Mouse (Mus musculus): ENCODE measurements at regions not wholly inside any gene's neighbourhood (a gene's known extent, or its start where the extent isn't known, plus 50 kb on each side); places are given as distances from the start of the nearest gene placed in this dataset.

DNA sequence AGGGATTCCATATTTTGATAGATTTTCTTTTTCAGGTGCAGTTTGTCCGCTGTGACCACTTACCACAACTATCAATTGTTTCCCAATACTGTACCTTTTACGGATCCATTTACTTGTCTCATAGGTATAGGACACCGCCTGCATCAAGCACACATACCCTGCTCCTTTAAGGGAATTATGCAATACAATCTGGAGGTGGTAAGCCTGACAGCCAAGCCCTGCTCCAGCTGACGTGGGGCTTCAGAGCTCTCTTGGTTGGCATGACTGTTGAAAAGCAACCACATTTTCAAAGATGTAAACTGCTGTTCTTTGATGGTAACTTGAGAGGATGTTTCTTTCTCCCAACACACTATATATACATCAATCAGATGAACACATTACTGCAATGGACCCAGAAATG is 288.2 kb downstream of the Lrig3 start:
- DNase-seq (ENCODE audit: low read depth, low spot score) = no peak
- Histone ChIP-seq H3K36me3 (ENCODE audit: control insufficient read depth, insufficient read depth, low read length, poor library complexity, severe bottlenecking) (no peaks in the 10 kb centered on the region), H3K27me3 (ENCODE audit: control insufficient read depth, insufficient read depth, low read length, poor library complexity, severe bottlenecking) (no peaks in the 10 kb centered on the region)

GRCm38 (mm10) chr10:126249176-126249575 is 283.2 kb downstream of the Lrig3 start:
- Histone ChIP-seq H3K27me3 (ENCODE audit: control insufficient read depth, insufficient read depth, low read length, poor library complexity, severe bottlenecking) (no peaks in the 10 kb centered on the region), H3K36me3 (ENCODE audit: control insufficient read depth, insufficient read depth, low read length, poor library complexity, severe bottlenecking) (no peaks in the 10 kb centered on the region)
- DNase-seq (ENCODE audit: low read depth, low spot score) = no peak

DNA sequence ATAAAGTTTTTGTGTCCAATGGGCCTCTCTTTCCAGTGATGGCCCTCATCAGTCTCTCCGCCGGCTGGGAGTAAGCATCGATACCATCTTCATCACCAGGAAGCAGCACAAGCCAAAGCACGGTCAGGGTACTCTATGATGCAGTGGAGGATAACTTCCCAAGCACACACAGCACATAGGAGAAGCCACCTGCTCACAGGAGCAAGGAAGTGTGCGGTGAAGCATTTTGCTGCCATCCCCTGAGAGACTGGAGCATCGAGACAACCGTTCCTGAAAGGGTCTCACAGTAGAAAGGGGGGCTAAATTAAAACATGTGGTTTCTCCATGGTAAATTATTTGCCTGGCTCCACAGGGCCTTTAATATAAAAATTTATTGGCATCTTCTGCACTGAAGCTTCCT is 277.1 kb downstream of the Lrig3 start:
- no peak for DNase-seq (ENCODE audit: low read depth, low spot score)
- Histone ChIP-seq H3K36me3 (ENCODE audit: control insufficient read depth, insufficient read depth, low read length, poor library complexity, severe bottlenecking) (no peaks in the 10 kb centered on the region), H3K27me3 (ENCODE audit: control insufficient read depth, insufficient read depth, low read length, poor library complexity, severe bottlenecking) (no peaks in the 10 kb centered on the region)

DNA sequence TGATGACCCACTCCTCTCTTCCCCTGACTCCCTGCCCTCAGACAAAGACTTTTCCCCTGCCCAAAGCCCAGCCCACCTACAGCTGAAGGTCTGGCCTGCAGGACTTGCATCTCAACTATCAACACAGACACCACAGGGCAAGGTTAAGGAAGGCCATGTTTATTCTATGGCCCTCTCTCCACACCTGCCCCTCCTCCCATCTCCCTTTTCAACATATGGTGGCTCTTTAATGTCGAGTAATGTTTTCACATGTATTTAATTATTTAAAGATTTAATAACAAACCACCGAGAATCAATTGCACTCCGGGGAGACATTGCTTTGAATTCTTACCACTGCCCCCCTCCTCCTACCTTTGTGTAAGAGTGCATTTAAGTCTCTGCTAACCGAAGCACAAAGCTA is 273.6 kb downstream of the Lrig3 start:
- no peak for DNase-seq (ENCODE audit: low read depth, low spot score)
- H3K36me3 ChIP-seq (ENCODE audit: control insufficient read depth, insufficient read depth, low read length, poor library complexity, severe bottlenecking) = no peaks in the 10 kb centered on the region
- H3K27me3 ChIP-seq (ENCODE audit: control insufficient read depth, insufficient read depth, low read length, poor library complexity, severe bottlenecking) = no peaks in the 10 kb centered on the region
